Mouse (Mus musculus): ENCODE measurements at regions not wholly inside any gene's neighbourhood (a gene's known extent, or its start where the extent isn't known, plus 50 kb on each side); places are given as distances from the start of the nearest gene placed in this dataset.

- TF ChIP-seq HCFC1 (IDR thresholded peaks at IDR 0.05; ENCODE audit: low read depth, low read length): no peak
- no peak for TF ChIP-seq CHD1 (IDR thresholded peaks at IDR 0.05; ENCODE audit: low read depth, low read length)
- no peak for TF ChIP-seq MYB (IDR thresholded peaks at IDR 0.05; ENCODE audit: low read depth, low read length)
- TF ChIP-seq SMC3 (IDR thresholded peaks at IDR 0.05; ENCODE audit: low read depth, low read length): no peak
- TF ChIP-seq CTCF (IDR thresholded peaks at IDR 0.05 in 2 of 3, conservative IDR thresholded peaks at IDR 0.05 in 1 of 3; ENCODE audit: control insufficient read depth in 1 of 3, insufficient read depth in 1 of 3, low read depth in 2 of 3, low read length in 3 of 3, poor library complexity in 1 of 3, severe bottlenecking in 1 of 3): no peak
- TF ChIP-seq CHD2 (IDR thresholded peaks at IDR 0.05; ENCODE audit: low read length): no peak
- TF ChIP-seq POLR2AphosphoS5 (IDR thresholded peaks at IDR 0.05; ENCODE audit: borderline replicate concordance, low read depth, low read length): no peak
- TF ChIP-seq POLR2A (IDR thresholded peaks at IDR 0.05; ENCODE audit: control insufficient read depth in 1 of 2, insufficient read depth in 1 of 2, low read depth in 1 of 2, low read length in 2 of 2, poor library complexity in 1 of 2): no peak
- TF ChIP-seq NELFE (IDR thresholded peaks at IDR 0.05; ENCODE audit: low read depth, low read length): no peak
- TF ChIP-seq MAX (IDR thresholded peaks at IDR 0.05; ENCODE audit: low read length): no peak
These were observed 69.6 kb upstream of the Ppp2r5c start for GRCm38 (mm10) chr12:110377306-110377705.
